Mouse (Mus musculus) CH12.LX (cell line): ENCODE measurements around the gene Psmc3ip. TPM values are rescaled to one million over a fixed set of nuclear protein-coding genes. Genes with fewer than 3 reads are reported as not detected.

ENCODE experiments used
- DNase-seq: peaks from one replicate; pipeline ENCODE4 v3.0.0-alpha.2; 2013; ENCODE audit errors: extremely low read depth
- H3K27ac ChIP-seq: 2 replicates; pipeline ENCODE4 v1.5.1; 2012; ENCODE audit warnings: low read depth, mild to moderate bottlenecking, control low read depth, moderate library complexity; ENCODE audit not compliant: insufficient read depth
- H3K27me3 ChIP-seq: replicated peaks from 2 replicates; pipeline ENCODE3; 2012; ENCODE audit warnings: inconsistent platforms
- H3K36me3 ChIP-seq, 2 experiments: replicated peaks in 1 of 2; 2 replicates each; pipeline versions ENCODE3 to v1.6.1; 2012; ENCODE audit warnings: inconsistent platforms in 1 of 2, low read length in 1 of 2, mild to moderate bottlenecking in 1 of 2, mixed read lengths in 1 of 2, moderate library complexity in 1 of 2; ENCODE audit not compliant: control insufficient read depth in 1 of 2, insufficient read depth in 1 of 2
- H3K4me1 ChIP-seq, 2 experiments: 2 replicates each; pipeline ENCODE4 v1.6.1; 2012; ENCODE audit warnings: inconsistent platforms in 1 of 2, moderate library complexity in 1 of 2; ENCODE audit not compliant: insufficient read depth in 2 of 2, control insufficient read depth in 1 of 2
- H3K4me2 ChIP-seq: 2 replicates; pipeline ENCODE4 v1.6.1; 2012; ENCODE audit warnings: low read depth, mild to moderate bottlenecking, control low read depth; ENCODE audit not compliant: poor library complexity, insufficient read depth, severe bottlenecking
- H3K4me3 ChIP-seq, 3 experiments: fragments of 150-350 bp in 1 of 3; sonication (generic) in 1 of 3; replicated peaks in 1 of 3; 2 replicates each; pipeline versions ENCODE3 to v1.5.1; 2011 to 2012; ENCODE audit warnings: low read depth in 2 of 3, low read length in 2 of 3, mild to moderate bottlenecking in 2 of 3, moderate library complexity in 2 of 3, control low read depth in 1 of 3, improper control_type of control experiment in 1 of 3, inconsistent platforms in 1 of 3, mixed read lengths in 1 of 3; ENCODE audit not compliant: poor library complexity in 1 of 3
- H3K79me2 ChIP-seq: replicated peaks from 2 replicates; pipeline ENCODE4 v1.6.1; 2012; ENCODE audit warnings: mild to moderate bottlenecking, moderate library complexity; ENCODE audit not compliant: control insufficient read depth, poor library complexity, insufficient read depth, severe bottlenecking; ENCODE audit errors: extremely low read depth
- H3K9ac ChIP-seq: 2 replicates; pipeline ENCODE4 v1.6.1; 2012; ENCODE audit warnings: low read depth, mild to moderate bottlenecking, control low read depth, moderate library complexity; ENCODE audit not compliant: insufficient read depth
- H3K9me3 ChIP-seq: replicated peaks from 2 replicates; pipeline ENCODE3; 2012; ENCODE audit warnings: low read length, inconsistent platforms, mixed read lengths
- CTCF ChIP-seq, 2 experiments: IDR thresholded peaks in 1 of 2; conservative IDR thresholded peaks in 1 of 2; 2 replicates each; pipeline ENCODE4 v1.5.1; 2011 to 2012; ENCODE audit warnings: low read depth in 2 of 2, low read length in 2 of 2, improper control_type of control experiment in 1 of 2, inconsistent platforms in 1 of 2, mild to moderate bottlenecking in 1 of 2, moderate library complexity in 1 of 2
- E2F4 ChIP-seq: IDR thresholded peaks from 2 replicates; pipeline ENCODE4 v1.6.1; 2011; ENCODE audit warnings: low read depth, low read length, improper control_type of control experiment; ENCODE audit not compliant: insufficient replicate concordance
- ELF1 ChIP-seq: IDR thresholded peaks from 2 replicates; pipeline ENCODE4 v1.6.1; 2014; ENCODE audit warnings: low read depth, mild to moderate bottlenecking, inconsistent platforms, low read length, improper control_type of control experiment
- KAT2A ChIP-seq: IDR thresholded peaks from 2 replicates; pipeline ENCODE4 v1.6.1; 2012; ENCODE audit warnings: low read length, improper control_type of control experiment, inconsistent platforms; ENCODE audit not compliant: insufficient replicate concordance
- MAZ ChIP-seq: IDR thresholded peaks from 2 replicates; pipeline ENCODE4 v1.6.1; 2012; ENCODE audit warnings: low read depth, mild to moderate bottlenecking, inconsistent platforms, low read length, improper control_type of control experiment, moderate library complexity
- NELFE ChIP-seq: IDR thresholded peaks from 2 replicates; pipeline ENCODE4 v1.6.1; 2011; ENCODE audit warnings: low read depth, low read length, improper control_type of control experiment
- PAX5 ChIP-seq: IDR thresholded peaks from 2 replicates; pipeline ENCODE4 v1.6.1; 2012; ENCODE audit warnings: low read length, inconsistent platforms, mixed read lengths
- POLR2A ChIP-seq: IDR thresholded peaks from 2 replicates; pipeline ENCODE4 v1.6.1; 2011; ENCODE audit warnings: low read depth, mild to moderate bottlenecking, improper control_type of control experiment, low read length
- POLR2AphosphoS2 ChIP-seq: IDR thresholded peaks from 2 replicates; pipeline ENCODE4 v1.6.1; 2011; ENCODE audit warnings: low read depth, low read length, improper control_type of control experiment
- RAD21 ChIP-seq: IDR thresholded peaks from 2 replicates; pipeline ENCODE4 v1.6.1; 2011; ENCODE audit warnings: low read depth, mild to moderate bottlenecking, low read length, improper control_type of control experiment, moderate library complexity
- RCOR1 ChIP-seq: conservative IDR thresholded peaks from 2 replicates; pipeline ENCODE4 v1.6.1; 2012; ENCODE audit warnings: low read depth, mild to moderate bottlenecking, inconsistent platforms, low read length, improper control_type of control experiment
- SMC3 ChIP-seq: IDR thresholded peaks from 2 replicates; pipeline ENCODE4 v1.6.1; 2011; ENCODE audit warnings: low read depth, low read length, improper control_type of control experiment
- TCF12 ChIP-seq: IDR thresholded peaks from 2 replicates; pipeline ENCODE4 v1.6.1; 2014; ENCODE audit warnings: low read depth, mild to moderate bottlenecking, inconsistent platforms, low read length, improper control_type of control experiment
- UBTF ChIP-seq: IDR thresholded peaks from 2 replicates; pipeline ENCODE4 v1.6.1; 2012; ENCODE audit warnings: low read depth, mild to moderate bottlenecking, inconsistent platforms, low read length, improper control_type of control experiment, moderate library complexity
- USF1 ChIP-seq: IDR thresholded peaks from 2 replicates; pipeline ENCODE4 v1.6.1; 2014; ENCODE audit warnings: low read depth, mild to moderate bottlenecking, inconsistent platforms, low read length, improper control_type of control experiment
- ZKSCAN1 ChIP-seq: IDR thresholded peaks from 2 replicates; pipeline ENCODE4 v1.6.1; 2012; ENCODE audit warnings: low read depth, inconsistent platforms, low read length, improper control_type of control experiment, borderline replicate concordance
- ZMIZ1 ChIP-seq: IDR thresholded peaks from 2 replicates; pipeline ENCODE4 v1.6.1; 2012; ENCODE audit warnings: low read depth, mild to moderate bottlenecking, inconsistent platforms, low read length, improper control_type of control experiment
- dilution Hi-C: fragments of 300-500 bp; cut with MboI; formaldehyde crosslinking; loops from 2 replicates; pipeline ENCODE4 v1.14.3; 2020; ENCODE audit warnings: low sequenced_read_pairs; ENCODE audit not compliant: extremely low pct_unique_long_range_greater_than_20kb, extremely low pct_ligation_motif_present
- in situ Hi-C: fragments of 300-500 bp; cut with MboI; formaldehyde crosslinking; loops from 3 replicates; pipeline ENCODE4 v1.14.3; 2019; ENCODE audit warnings: low sequenced_read_pairs, low pct_ligation_motif_present, low pct_unique_long_range_greater_than_20kb, mixed read lengths
- polyA plus RNA-seq: library from polyadenylated mRNA; unstranded; fragments of >175 nt; gene quantifications from 2 replicates; pipeline ENCODE4 v1.2.1, GENCODE M21; 2012; ENCODE audit warnings: low read depth; ENCODE audit not compliant: insufficient read length
- total RNA-seq, 2 experiments: library from RNA; depleted of rRNA; stranded (reverse); fragments of 300-350 nt in 1 of 2; fragments of >200 nt in 1 of 2; gene quantifications; 2 replicates each; pipeline ENCODE4 v1.2.3; 2012 to 2014

Gene Psmc3ip
- total and polyA plus RNA-seq, 3 experiments: 63.7 to 89.9 (median 85.9) TPM

DNA sequence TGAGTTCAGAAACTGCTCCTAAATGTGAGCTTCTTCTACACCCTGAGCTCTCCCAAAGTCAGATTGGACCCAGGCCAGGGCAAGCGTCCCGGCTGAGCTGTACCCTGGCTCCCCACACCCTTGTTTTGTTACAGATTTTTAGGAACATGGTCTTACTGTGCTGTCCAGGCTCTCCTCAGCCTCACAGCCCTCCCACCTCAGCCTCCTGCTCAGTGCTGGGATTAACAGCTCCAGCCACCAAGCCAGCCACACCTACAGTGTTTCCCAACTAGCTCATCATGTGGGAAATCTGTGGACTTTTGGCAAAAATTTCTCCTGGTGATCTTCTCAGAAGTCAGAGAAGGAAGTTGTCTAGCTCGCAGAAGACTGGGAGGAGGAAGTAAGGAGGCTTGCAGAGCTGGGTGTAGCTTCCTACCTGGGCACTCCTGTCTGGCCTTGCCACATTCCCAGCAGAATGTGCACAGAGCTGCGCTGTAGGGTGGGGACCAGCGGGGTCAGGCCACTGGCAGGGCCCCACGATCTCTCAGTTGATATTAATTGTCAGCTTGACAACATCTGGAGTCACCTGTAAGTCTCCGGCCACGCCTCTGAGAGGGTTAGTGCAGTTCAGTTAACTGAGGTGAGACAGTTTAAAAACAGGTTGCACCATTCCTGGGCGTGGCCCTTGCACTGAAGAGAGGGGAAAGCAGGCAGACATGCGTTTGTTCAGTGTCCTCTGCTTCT lies 42.3 kb downstream of the Psmc3ip start:
- DNase-seq: no peak
- Histone ChIP-seq H3K27ac (no peak overlapping the region), H3K4me1 (no peaks in the 10 kb centered on the region), H3K4me3 (no peak overlapping the region), H3K4me2 (no peak overlapping the region), H3K27me3 (no peaks in the 10 kb centered on the region), H3K79me2 (no peaks in the 10 kb centered on the region), H3K9ac (no peak overlapping the region), H3K9me3 (peaks cover 12% of the 10 kb centered on the region), H3K36me3 (peaks cover 88 to 99% of the 10 kb centered on the region in 2 experiments)
- in situ Hi-C loops: no loop called here
- dilution Hi-C loops: no loop called here
- TF ChIP-seq ZKSCAN1 (no peak), POLR2A (no peak), KAT2A (no peak), ZMIZ1 (no peak), TCF12 (no peak), USF1 (no peak), E2F4 (no peak), SMC3 (no peak), UBTF (no peak), RAD21 (no peak), ELF1 (no peak), POLR2AphosphoS2 (no peak), PAX5 (no peak), NELFE (no peak), RCOR1 (no peak)
- TF ChIP-seq, all 38 proteins: peak for 0

- in situ Hi-C loops: no loop called here
- no peak overlapping the region for H3K27ac ChIP-seq
- dilution Hi-C loops: no loop called here
Observed at GRCm38 (mm10) chr11:101051617-101052016, 43.6 kb downstream of the Psmc3ip start.

More at GRCm38 (mm10) chr11:101051617-101052016, 43.6 kb downstream of the Psmc3ip start:
- no peak overlapping the region for H3K9ac ChIP-seq
- H3K4me3 ChIP-seq: no peak overlapping the region
- TF ChIP-seq SMC3 (no peak), ELF1 (no peak), KAT2A (no peak), MAZ (no peak), POLR2AphosphoS2 (no peak), CTCF (conservative IDR thresholded peaks at IDR 0.05 in 1 of 2, IDR thresholded peaks at IDR 0.05 in 1 of 2; ENCODE audit: low read depth in 2 of 2, low read length in 2 of 2) (no peak)
- DNase-seq: no peak
- H3K36me3 ChIP-seq: peaks cover 89 to 99% of the 10 kb centered on the region in 2 experiments
- no peak overlapping the region for H3K4me2 ChIP-seq
- H3K27me3 ChIP-seq: no peaks in the 10 kb centered on the region
- H3K9me3 ChIP-seq: peaks cover 12% of the 10 kb centered on the region
- no peaks in the 10 kb centered on the region for H3K4me1 ChIP-seq
- no peaks in the 10 kb centered on the region for H3K79me2 ChIP-seq
